Mouse (Mus musculus) stomach, postnatal 0 days (tissue): Measurements from ENCODE around the gene Rab11b. TPM values are rescaled to one million over a fixed set of nuclear protein-coding genes. Genes with fewer than 3 reads are reported as not detected.

Source experiments
- ATAC-seq: fragments of 200-750 bp; cut with Nextera tagmentation; 2 replicates; pipeline ENCODE4 v1.8.0; 2017; ENCODE audit not compliant: low FRiP score, low TSS enrichment
- DNase-seq: peaks from one replicate; pipeline ENCODE4 v3.0.0-alpha.2; 2016; ENCODE audit warnings: low spot score
- H3K27ac ChIP-seq: fragments of 300-500 bp; sonication (generic); replicated peaks from 2 replicates; pipeline ENCODE4 v1.5.1; 2014; ENCODE audit warnings: mild to moderate bottlenecking, control low read depth
- H3K27me3 ChIP-seq: fragments of 300-500 bp; sonication (generic); 2 replicates; pipeline ENCODE4 v1.6.1; 2014; ENCODE audit warnings: low read length; ENCODE audit not compliant: control insufficient read depth, insufficient read depth
- H3K36me3 ChIP-seq: fragments of 300-500 bp; sonication (generic); 2 replicates; pipeline ENCODE4 v1.6.1; 2014; ENCODE audit warnings: low read length, mixed read lengths; ENCODE audit not compliant: control insufficient read depth, insufficient read depth
- H3K4me1 ChIP-seq: fragments of 300-500 bp; sonication (generic); replicated peaks from 2 replicates; pipeline ENCODE4 v1.6.1; 2014; ENCODE audit warnings: antibody characterized with exemption; ENCODE audit not compliant: control insufficient read depth, insufficient read depth
- H3K4me2 ChIP-seq: fragments of 300-500 bp; sonication (generic); replicated peaks from 2 replicates; pipeline ENCODE4 v1.6.1; 2014; ENCODE audit warnings: low read depth, mild to moderate bottlenecking, control low read depth, moderate library complexity
- H3K4me3 ChIP-seq: fragments of 300-500 bp; sonication (generic); 2 replicates; pipeline ENCODE4 v1.5.1; 2014; ENCODE audit warnings: low read depth, low read length, control low read depth
- H3K9ac ChIP-seq: fragments of 300-500 bp; sonication (generic); 2 replicates; pipeline ENCODE4 v1.6.1; 2014; ENCODE audit warnings: mild to moderate bottlenecking, low read length, control low read depth, mixed read lengths
- H3K9me3 ChIP-seq: fragments of 300-500 bp; sonication (generic); 2 replicates; pipeline ENCODE4 v1.6.1; 2016; ENCODE audit warnings: low read length; ENCODE audit not compliant: control insufficient read depth
- CTCF ChIP-seq: IDR thresholded peaks from 2 replicates; pipeline ENCODE4 v1.5.1; 2016; ENCODE audit warnings: antibody characterized with exemption, low read depth, mild to moderate bottlenecking, moderate library complexity
- EP300 ChIP-seq: optimal IDR thresholded peaks from 2 replicates; pipeline ENCODE3; 2016; ENCODE audit warnings: antibody characterized with exemption
- WGBS: fragments of 180-500 bp; shearing (Covaris S2); extraction: QIAGEN DNeasy Blood & Tissue Kit; methylation state at CpG from one replicate; pipeline ENCODE4 v1.1.7; 2014; 5-methylcytosine and 5-hydroxymethylcytosine counted together
- polyA plus RNA-seq: library from polyadenylated mRNA; unstranded; fragments of >200 nt; fragmentation: Nextera tagmentation; extraction: Ambion mirVana; gene quantifications from 2 replicates; pipeline ENCODE4 v1.2.1, GENCODE M21; 2015

The Rab11b gene
- polyA plus RNA-seq, 1 experiment from 2014 or later: 164 TPM

DNA sequence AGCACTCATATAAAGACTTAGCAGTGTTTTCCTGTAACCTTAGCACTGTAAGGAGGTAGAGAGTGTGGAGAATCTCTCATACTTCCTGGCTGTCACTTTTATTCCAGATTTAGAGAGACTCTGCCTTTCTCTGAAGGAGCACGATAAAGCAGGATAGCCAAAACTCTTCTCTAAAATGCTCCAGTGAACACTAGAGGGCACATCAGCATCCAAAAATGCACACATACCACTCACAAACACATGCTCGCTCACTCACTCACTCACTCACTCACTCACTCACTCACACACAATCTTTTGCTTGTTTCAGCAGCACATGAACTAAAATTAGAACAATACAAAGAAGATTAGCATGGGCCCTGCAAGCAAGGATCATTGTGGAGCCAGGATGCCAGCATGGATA lies 31.1 kb downstream of the Rab11b start:
- Histone ChIP-seq H3K4me2 (no peak overlapping the region), H3K4me3 (no peak overlapping the region), H3K27ac (no peak overlapping the region), H3K36me3 (no peaks in the 10 kb centered on the region), H3K9ac (no peak overlapping the region), H3K27me3 (no peaks in the 10 kb centered on the region), H3K4me1 (no peaks in the 10 kb centered on the region), H3K9me3 (no peaks in the 10 kb centered on the region)
- 60% methylated on average over 2 of the region's 2 CpGs for WGBS
- no peak for ATAC-seq
- DNase-seq: no peak
- TF ChIP-seq CTCF (peak; percentile 66), EP300 (no peak)

DNA sequence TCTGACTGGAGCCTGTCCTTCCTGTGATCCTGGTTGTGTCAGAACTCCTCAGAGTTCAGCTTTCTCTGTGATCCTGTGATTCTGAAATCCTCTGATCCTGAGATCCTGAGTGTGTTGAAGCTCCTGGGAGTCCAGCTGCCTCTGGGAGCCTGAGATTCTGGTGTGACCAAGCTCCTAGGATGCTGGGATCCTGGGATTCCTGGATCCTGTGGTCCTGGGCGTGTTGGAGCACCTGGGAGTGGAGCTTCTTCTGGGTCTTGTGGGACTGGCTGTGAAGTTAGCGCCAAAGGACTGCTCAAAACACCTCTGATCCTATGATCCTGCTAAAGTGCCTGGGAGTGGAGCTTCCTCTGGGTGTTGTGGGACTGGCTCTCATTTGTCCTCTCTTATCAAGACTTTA lies 31.9 kb downstream of the Rab11b start:
- no peaks in the 10 kb centered on the region for H3K9me3 ChIP-seq
- 77% methylated on average over 2 of the region's 2 CpGs for WGBS
- TF ChIP-seq CTCF: no peak
- TF ChIP-seq EP300: no peak
- ATAC-seq: no peak
- no peaks in the 10 kb centered on the region for H3K4me1 ChIP-seq
- H3K36me3 ChIP-seq: no peaks in the 10 kb centered on the region
- no peak overlapping the region for H3K4me2 ChIP-seq
- no peak overlapping the region for H3K9ac ChIP-seq
- H3K27me3 ChIP-seq: no peaks in the 10 kb centered on the region
- no peak for DNase-seq
- no peak overlapping the region for H3K27ac ChIP-seq
- H3K4me3 ChIP-seq: no peak overlapping the region

DNA sequence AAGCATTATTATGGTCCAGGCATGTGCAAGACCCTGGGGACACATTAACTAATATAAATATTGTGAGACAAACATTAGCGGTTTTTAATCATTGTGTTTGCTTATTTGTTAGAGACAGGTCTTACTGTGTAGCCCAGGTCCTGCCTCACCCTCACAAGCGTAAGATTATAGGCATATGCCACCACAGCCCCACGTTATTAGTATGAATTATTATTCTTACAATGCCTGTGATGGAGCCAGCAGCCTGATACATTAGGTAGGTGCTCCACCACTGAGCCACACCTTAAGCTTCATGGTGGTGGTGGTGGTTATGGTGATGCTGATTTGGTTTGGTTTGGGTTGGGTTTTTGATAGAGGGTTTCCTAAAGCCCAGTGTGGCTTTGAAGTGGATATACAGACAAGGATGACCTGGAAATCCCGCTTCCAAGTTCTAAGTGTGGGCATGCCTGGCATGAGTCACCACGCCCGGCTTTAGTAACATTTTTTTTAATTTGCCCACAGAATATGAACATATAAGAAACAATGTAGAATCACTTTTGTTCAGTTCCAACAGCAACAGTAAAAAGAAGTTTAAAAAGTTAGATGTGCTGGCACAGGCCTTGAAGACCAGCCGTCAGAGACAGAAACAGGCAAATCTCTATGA lies 40.5 kb downstream of the Rab11b start:
- Histone ChIP-seq H3K4me3 (no peak overlapping the region), H3K27me3 (no peaks in the 10 kb centered on the region), H3K36me3 (no peaks in the 10 kb centered on the region), H3K4me1 (no peaks in the 10 kb centered on the region), H3K9ac (no peak overlapping the region), H3K9me3 (no peaks in the 10 kb centered on the region), H3K27ac (no peak overlapping the region), H3K4me2 (no peak overlapping the region)
- no peak for DNase-seq
- ATAC-seq: no peak
- 82% methylated on average over 7 of the region's 7 CpGs for WGBS
- TF ChIP-seq CTCF (no peak), EP300 (no peak)

DNA sequence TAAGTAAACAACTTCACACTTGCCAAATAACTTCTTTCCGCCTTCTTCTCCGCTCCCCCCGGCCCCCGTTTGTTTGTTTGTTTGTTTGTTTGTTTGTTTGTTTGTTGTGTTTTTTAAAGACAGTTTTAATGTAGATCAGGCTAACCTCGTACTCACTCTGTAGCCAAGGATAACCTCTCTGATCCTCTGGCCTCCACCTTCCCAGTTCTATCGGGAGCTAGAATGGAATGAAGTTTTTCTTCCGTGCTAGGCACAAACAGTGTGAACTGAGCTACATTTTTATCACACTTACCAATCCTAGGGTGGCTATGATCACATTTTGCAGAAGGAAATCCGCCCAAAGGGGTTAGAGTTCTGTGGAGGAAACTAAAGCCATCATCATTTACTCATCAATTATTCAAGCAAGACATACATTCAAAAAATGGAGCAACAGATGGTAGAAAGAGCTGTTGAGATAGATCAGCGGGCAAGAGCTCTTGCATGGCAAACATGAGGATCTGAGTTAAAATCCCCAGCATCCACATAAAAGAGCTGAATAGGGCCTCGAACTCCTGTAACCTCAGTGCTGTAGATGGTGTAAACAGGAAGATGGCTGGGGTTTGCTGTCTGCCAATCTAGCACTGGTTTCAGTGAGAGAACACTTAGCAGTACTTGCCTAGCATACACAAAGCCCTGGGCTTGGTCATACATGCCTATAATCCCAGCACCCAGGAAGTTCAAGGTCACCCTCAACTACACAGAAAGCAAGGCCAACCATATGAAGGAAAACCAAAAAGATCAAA lies 41.2 kb downstream of the Rab11b start:
- H3K27me3 ChIP-seq: no peaks in the 10 kb centered on the region
- no peak overlapping the region for H3K9ac ChIP-seq
- H3K27ac ChIP-seq: no peak overlapping the region
- peak overlapping the region; percentile 60; the same call in 1 of the 2 replicates for H3K4me3 ChIP-seq
- no peak for ATAC-seq
- H3K4me1 ChIP-seq: no peaks in the 10 kb centered on the region
- 40% methylated on average over 10 of the region's 10 CpGs for WGBS
- H3K4me2 ChIP-seq: 0 out of 2 replicates have a peak overlapping the region, but pooled peaks have one; percentile 8
- no peaks in the 10 kb centered on the region for H3K36me3 ChIP-seq
- no peak for DNase-seq
- TF ChIP-seq EP300: no peak
- no peak for TF ChIP-seq CTCF
- H3K9me3 ChIP-seq: no peaks in the 10 kb centered on the region

DNA sequence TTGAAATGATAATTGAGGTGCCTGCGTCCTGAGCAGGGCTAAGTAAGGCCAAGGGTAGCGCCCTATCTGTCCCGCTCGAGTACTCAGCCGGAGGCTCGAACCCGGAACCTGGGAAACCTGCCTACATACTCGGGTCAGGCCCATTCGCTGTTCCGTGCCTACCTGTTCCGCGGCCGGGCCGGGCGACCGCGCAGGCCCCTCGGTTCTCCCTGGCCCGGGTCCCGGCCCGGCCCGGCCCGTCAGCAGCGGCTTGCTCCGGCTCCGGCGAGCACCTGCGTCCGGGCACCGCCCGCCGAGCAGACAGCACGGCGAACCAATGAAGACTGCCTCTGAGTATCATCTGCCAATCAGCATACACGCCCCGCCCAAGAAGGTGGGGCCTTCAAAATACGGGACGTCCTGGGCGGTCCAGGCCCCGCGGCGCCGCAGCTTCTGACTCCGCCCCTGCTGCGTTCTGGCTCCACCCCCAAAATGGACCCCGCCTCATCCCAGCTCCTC lies 41.9 kb downstream of the Rab11b start, which contains the start of gene March2:
TSS of gene March2 (minus strand) at position 287 of the 498 bp plus-strand sequence.
- Histone ChIP-seq H3K27ac (peak within 1 kb of the TSS; percentile 19; the same call in 1 of the 2 replicates), H3K36me3 (no peaks in the 10 kb centered on the region), H3K9me3 (no peaks in the 10 kb centered on the region), H3K4me1 (no peaks in the 10 kb centered on the region), H3K4me2 (peak within 1 kb of the TSS; percentile 79), H3K27me3 (no peaks in the 10 kb centered on the region), H3K4me3 (peak within 1 kb of the TSS; percentile 60), H3K9ac (peak within 1 kb of the TSS; percentile 68)
- 0% methylated on average over 46 of the region's 46 CpGs for WGBS
- DNase-seq: peak; percentile 99
- TF ChIP-seq CTCF (no peak), EP300 (no peak)
- peak; percentile 100 for ATAC-seq
